Mouse (Mus musculus) heart, adult 2 months (tissue): ENCODE data around the gene Dvl2.

Experiments used
- EP300 ChIP-seq: fragments of 200-500 bp; IDR thresholded peaks from 2 replicates; pipeline ENCODE4 v1.6.1; 2011; ENCODE audit warnings: low read depth, low read length, control low read depth; ENCODE audit not compliant: insufficient read depth
- POLR2A ChIP-seq: fragments of 200-500 bp; IDR thresholded peaks from 2 replicates; pipeline ENCODE4 v1.6.1; 2011; ENCODE audit warnings: mild to moderate bottlenecking, low read depth, low read length, control low read depth; ENCODE audit not compliant: insufficient read depth

DNA sequence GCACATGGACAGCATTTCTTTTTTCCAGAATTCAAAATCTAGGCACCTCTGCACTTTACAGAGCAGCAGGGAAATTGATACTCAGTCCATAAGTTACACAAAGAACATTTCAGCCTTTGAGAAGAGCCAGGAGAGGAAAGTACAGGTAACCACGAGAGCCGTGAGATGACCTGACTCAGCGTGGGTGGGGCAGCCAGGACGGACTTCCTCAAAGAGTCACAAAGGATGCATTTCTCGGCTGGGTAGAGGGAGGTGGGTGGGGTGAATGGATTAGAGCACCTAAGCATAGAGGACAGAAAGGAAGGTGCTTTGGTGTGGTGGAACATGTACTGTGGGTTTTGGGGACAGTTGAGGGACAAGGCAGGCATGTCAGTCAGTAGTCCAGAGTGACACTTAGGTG lies 38.6 kb upstream of the Dvl2 start:
- no peak for TF ChIP-seq POLR2A
- no peak for TF ChIP-seq EP300
